Mouse (Mus musculus) embryonic facial prominence, embryonic 14.5 days (tissue): ENCODE results near the gene Sin3b. TPM values are rescaled to one million over a fixed set of nuclear protein-coding genes. Genes with fewer than 3 reads are reported as not detected.
"Not testable (repeated sequence)": the region's sequence is repeated elsewhere in the genome, so short reads cannot be mapped to it uniquely, and the experiment has no call there.

Source experiments
- ATAC-seq: fragments of 200-750 bp; cut with Nextera tagmentation; 2 replicates; pipeline ENCODE4 v1.8.0; 2017; ENCODE audit warnings: low read depth, moderate number of reproducible peaks, moderate TSS enrichment
- DNase-seq: peaks from one replicate; pipeline ENCODE4 v3.0.0-alpha.2; 2015; ENCODE audit warnings: low spot score
- H3K27ac ChIP-seq: fragments of 300-500 bp; sonication (generic); replicated peaks from 2 replicates; pipeline ENCODE4 v1.5.1; 2014; ENCODE audit warnings: low read depth, mild to moderate bottlenecking, low read length, moderate library complexity
- H3K27me3 ChIP-seq: fragments of 300-500 bp; sonication (generic); replicated peaks from 2 replicates; pipeline ENCODE4 v1.6.1; 2014; ENCODE audit warnings: low read length; ENCODE audit not compliant: control insufficient read depth, insufficient read depth
- H3K36me3 ChIP-seq: fragments of 300-500 bp; sonication (generic); 2 replicates; pipeline ENCODE4 v1.6.1; 2014; ENCODE audit warnings: low read length, mixed read lengths; ENCODE audit not compliant: control insufficient read depth, insufficient read depth
- H3K4me1 ChIP-seq: fragments of 300-500 bp; sonication (generic); 2 replicates; pipeline ENCODE4 v1.6.1; 2014; ENCODE audit warnings: antibody characterized with exemption, low read length; ENCODE audit not compliant: control insufficient read depth, insufficient read depth
- H3K4me2 ChIP-seq: fragments of 300-500 bp; sonication (generic); 2 replicates; pipeline ENCODE4 v1.6.1; 2014; ENCODE audit warnings: low read depth, mild to moderate bottlenecking, low read length, moderate library complexity, mixed read lengths
- H3K4me3 ChIP-seq: fragments of 300-500 bp; sonication (generic); 2 replicates; pipeline ENCODE4 v1.5.1; 2014; ENCODE audit warnings: low read depth, mild to moderate bottlenecking, low read length
- H3K9ac ChIP-seq: fragments of 300-500 bp; sonication (generic); 2 replicates; pipeline ENCODE4 v1.6.1; 2014; ENCODE audit warnings: low read depth, mild to moderate bottlenecking, low read length, moderate library complexity, mixed read lengths
- H3K9me3 ChIP-seq: fragments of 300-500 bp; sonication (generic); 2 replicates; pipeline ENCODE4 v1.6.1; 2016; ENCODE audit warnings: low read length; ENCODE audit not compliant: control insufficient read depth
- WGBS: fragments of 180-500 bp; shearing (Covaris S2); extraction: QIAGEN DNeasy Blood & Tissue Kit; methylation state at CpG from one replicate; pipeline ENCODE4 v1.1.7; 2014; 5-methylcytosine and 5-hydroxymethylcytosine counted together
- polyA plus RNA-seq: library from polyadenylated mRNA; unstranded; fragments of >200 nt; fragmentation: Nextera tagmentation; extraction: Ambion mirVana; gene quantifications from 2 replicates; pipeline ENCODE4 v1.2.1, GENCODE M21; 2014

The Sin3b gene
- 183 and 202 TPM in 2 replicates for polyA plus RNA-seq

GRCm38 (mm10) chr8:72722769-72723650, at the start of gene Sin3b:
Sin3b (plus strand) TSS chr8:72723285.
- Histone ChIP-seq H3K9me3 (no peaks in the 10 kb centered on the region), H3K4me1 (peaks cover 8% of the 10 kb centered on the region), H3K4me2 (peak within 1 kb of the TSS; percentile 95), H3K4me3 (peak within 1 kb of the TSS; percentile 83), H3K9ac (peak within 1 kb of the TSS; percentile 94), H3K36me3 (peaks cover 32% of the 10 kb centered on the region), H3K27me3 (no peaks in the 10 kb centered on the region), H3K27ac (no peak within 1 kb of the TSS; the same call in 1 of the 2 replicates)
- 17% methylated on average over 45 of the region's 56 CpGs for WGBS
- peak; percentile 100 for ATAC-seq
- DNase-seq, result peak; percentile 93

DNA sequence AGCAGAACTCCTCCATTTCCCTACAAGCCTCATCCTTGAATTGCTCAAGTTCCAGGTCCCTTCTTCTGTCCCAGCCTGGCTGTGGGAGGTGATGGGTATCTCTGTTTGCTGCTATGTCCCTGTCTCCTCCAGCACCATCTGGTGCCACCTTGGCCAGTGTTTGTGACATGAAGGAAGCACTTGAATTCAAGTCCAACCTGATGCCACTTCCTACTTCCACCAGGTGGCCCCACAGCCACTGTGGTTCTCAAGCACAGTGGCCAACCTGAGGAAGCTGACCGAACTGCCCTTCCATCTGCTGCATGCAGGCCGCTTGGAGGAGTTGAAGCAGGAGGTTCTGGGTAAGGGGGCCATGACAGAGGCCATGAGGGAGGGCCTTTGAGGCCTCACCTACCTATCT, 48.9 kb upstream of the Sin3b start:
- ATAC-seq (no peak), DNase-seq (no peak)
- Histone ChIP-seq H3K4me3 (no peak overlapping the region), H3K27ac (no peak overlapping the region), H3K36me3 (no peaks in the 10 kb centered on the region), H3K9me3 (no peaks in the 10 kb centered on the region), H3K9ac (no peak overlapping the region), H3K4me1 (no peaks in the 10 kb centered on the region), H3K27me3 (no peaks in the 10 kb centered on the region), H3K4me2 (no peak overlapping the region)
- WGBS, result 80% methylated on average over 2 of the region's 2 CpGs

DNA sequence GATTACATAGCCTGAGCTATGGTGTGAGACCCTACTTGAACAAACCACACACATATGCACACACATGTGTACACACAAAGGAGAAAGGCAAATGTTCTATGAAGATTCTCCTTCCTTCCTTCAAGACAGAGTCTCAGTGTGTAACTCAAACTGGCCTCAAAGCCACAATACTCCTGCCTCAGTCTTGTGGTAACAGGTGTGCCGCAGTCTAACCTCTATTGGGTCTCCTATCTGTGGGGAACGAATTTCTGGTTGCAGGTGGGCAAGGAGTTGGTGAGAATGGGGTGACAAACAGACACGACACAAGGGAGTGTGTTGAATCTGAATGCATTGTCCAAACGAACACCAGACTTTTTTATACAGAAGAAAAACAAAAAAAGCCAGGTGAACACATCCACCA, 46.6 kb upstream of the Sin3b start:
- Histone ChIP-seq H3K27ac (no peak overlapping the region), H3K4me1 (no peaks in the 10 kb centered on the region), H3K9ac (no peak overlapping the region), H3K4me3 (no peak overlapping the region), H3K27me3 (no peaks in the 10 kb centered on the region), H3K36me3 (no peaks in the 10 kb centered on the region), H3K9me3 (no peaks in the 10 kb centered on the region), H3K4me2 (no peak overlapping the region)
- DNase-seq (no peak), ATAC-seq (no peak)
- WGBS, result 61% methylated on average over 4 of the region's 4 CpGs

DNA sequence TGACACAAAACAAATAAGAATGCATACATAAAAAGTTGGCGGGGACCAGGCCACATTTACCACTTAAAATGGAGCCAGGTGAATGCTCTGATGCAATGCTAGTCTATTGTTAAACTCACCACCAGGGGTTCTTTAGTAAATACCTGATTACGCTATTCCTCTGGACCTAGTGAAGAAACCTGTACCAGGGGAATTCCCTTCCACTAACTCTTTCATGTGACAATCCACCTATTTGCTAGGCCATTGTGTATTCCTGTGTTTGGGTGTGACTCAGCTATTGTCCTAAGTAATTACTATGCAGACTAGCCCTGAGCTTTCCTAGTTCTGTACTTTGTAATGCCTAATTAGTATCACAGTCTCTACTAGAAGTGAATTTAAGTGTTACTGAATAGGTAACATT, 46.2 kb upstream of the Sin3b start:
- not testable (repeated sequence) for ATAC-seq, H3K27me3 ChIP-seq, H3K36me3 ChIP-seq, H3K9me3 ChIP-seq, DNase-seq, H3K9ac ChIP-seq, H3K4me1 ChIP-seq, H3K27ac ChIP-seq, H3K4me3 ChIP-seq, H3K4me2 ChIP-seq
- 48% methylated on average over 2 of the region's 2 CpGs for WGBS

DNA sequence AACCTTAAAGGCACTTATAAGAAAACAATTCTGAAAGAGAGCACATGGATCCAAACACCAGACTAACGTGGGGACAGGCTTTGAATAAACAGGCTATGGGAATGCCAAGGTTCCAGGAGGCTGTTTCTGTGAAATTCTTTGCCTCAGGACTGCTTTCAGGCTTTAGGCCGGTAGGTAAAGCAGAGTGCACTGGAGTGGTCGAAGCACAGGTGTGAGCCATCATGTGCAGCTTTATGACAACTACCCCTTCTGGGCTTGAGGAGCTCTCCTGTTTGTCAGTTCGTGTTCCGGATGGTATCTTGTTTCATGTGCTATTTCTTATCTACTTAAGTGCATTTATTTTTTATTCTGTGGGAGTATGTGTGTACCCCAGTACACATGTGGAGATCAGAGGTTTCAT, 45.8 kb upstream of the Sin3b start:
- no peaks in the 10 kb centered on the region for H3K36me3 ChIP-seq
- WGBS, result 55% methylated on average over 5 of the region's 5 CpGs
- no peaks in the 10 kb centered on the region for H3K27me3 ChIP-seq
- no peak overlapping the region for H3K4me2 ChIP-seq
- no peaks in the 10 kb centered on the region for H3K4me1 ChIP-seq
- no peak overlapping the region for H3K27ac ChIP-seq
- ATAC-seq (no peak), DNase-seq (no peak)
- no peak overlapping the region for H3K9ac ChIP-seq
- H3K9me3 ChIP-seq, result no peaks in the 10 kb centered on the region
- no peak overlapping the region for H3K4me3 ChIP-seq

GRCm38 (mm10) chr8:72680133-72680532, 43.0 kb upstream of the Sin3b start:
- Histone ChIP-seq H3K27me3 (no peaks in the 10 kb centered on the region), H3K27ac (no peak overlapping the region), H3K4me1 (no peaks in the 10 kb centered on the region), H3K4me2 (no peak overlapping the region), H3K4me3 (no peak overlapping the region), H3K9ac (no peak overlapping the region), H3K9me3 (no peaks in the 10 kb centered on the region), H3K36me3 (no peaks in the 10 kb centered on the region)
- WGBS, result 6% methylated on average over 3 of the region's 3 CpGs
- DNase-seq (peak; percentile 64), ATAC-seq (no peak)

- peak; percentile 12; the same call in 1 of the 2 replicates for ATAC-seq
- Histone ChIP-seq H3K27me3 (no peaks in the 10 kb centered on the region), H3K27ac (no peak overlapping the region), H3K4me3 (no peak overlapping the region), H3K9ac (no peak overlapping the region), H3K9me3 (no peaks in the 10 kb centered on the region), H3K4me1 (no peaks in the 10 kb centered on the region), H3K36me3 (no peaks in the 10 kb centered on the region), H3K4me2 (no peak overlapping the region)
- WGBS, result 65% methylated on average over 4 of the region's 4 CpGs
- no peak for DNase-seq
Measured at GRCm38 (mm10) chr8:72682051-72682687, 40.9 kb upstream of the Sin3b start.

- Histone ChIP-seq H3K4me3 (no peak overlapping the region), H3K9ac (no peak overlapping the region), H3K27me3 (no peaks in the 10 kb centered on the region), H3K9me3 (no peaks in the 10 kb centered on the region), H3K27ac (no peak overlapping the region), H3K4me1 (no peaks in the 10 kb centered on the region), H3K4me2 (no peak overlapping the region), H3K36me3 (no peaks in the 10 kb centered on the region)
- 29% methylated on average over 2 of the region's 2 CpGs for WGBS
- no peak for ATAC-seq
- DNase-seq, result no peak
Measured at GRCm38 (mm10) chr8:72683010-72683521, 40.0 kb upstream of the Sin3b start.
